Mouse (Mus musculus) cerebellum, postnatal 14 days (tissue): ENCODE data around the gene Myh15.
"Not testable (repeated sequence)": the region's sequence is repeated elsewhere in the genome, so short reads cannot be mapped to it uniquely, and the experiment has no call there.

Experiments
- DNase-seq, 2 experiments: peaks; one replicate each; pipeline ENCODE4 v3.0.0; 2021; ENCODE audit warnings: mixed read lengths in 2 of 2

The Myh15 gene

DNA sequence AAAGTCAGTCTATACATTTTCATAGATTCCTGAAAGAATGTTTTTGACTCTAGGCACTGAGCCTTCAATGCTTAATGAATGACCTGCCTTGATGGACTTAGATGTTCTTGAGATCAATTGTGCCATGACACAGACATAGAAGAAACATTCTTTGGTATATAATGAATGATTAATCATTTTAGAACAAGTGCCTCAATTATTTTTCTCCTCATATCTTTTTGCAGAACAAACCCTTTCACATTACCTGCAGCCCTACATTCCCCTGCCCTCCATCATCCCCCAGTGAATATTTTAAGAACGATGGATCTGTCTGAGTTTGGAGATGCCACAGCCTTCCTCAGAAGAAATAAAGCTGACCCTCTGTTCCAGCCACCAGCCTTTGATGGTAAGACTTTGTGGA is at the start of gene Myh15:
TSS of gene Myh15 (plus strand) at position 301 of the 400 bp plus-strand sequence.
- no peak for DNase-seq

DNA sequence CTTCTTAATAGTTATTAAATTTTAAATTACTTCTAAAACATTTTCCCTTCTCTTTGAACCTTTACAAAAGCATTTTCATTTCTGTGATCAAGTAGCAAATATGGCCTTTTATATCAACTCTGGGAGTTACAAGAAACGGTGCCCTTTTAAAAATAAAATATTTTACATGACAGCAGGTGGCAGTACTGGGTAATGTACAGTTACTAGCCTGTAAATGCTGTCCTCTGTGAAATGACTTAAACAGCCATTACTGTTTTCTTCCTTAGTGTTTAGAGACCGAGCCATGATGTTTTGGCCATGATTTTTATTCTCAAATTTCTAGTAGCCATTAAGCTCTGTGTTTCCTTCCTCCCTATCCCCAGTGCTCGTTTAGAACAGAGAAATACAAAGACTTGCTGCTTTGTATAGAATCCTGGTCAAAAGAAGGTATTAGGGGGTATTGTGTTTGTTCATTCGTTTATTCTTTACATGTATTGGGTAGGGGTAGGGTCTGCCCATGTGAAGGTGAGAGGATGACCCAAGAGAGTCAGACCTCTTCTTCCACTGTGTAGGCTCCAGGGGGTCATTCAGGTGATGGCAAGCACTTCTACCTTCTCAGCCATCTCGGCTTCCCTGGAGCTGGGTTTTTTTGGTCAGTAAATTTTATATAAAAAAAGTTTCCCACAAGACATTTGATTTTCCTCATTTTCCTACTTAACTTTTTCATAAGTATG is 40.5 kb upstream of the Myh15 start:
- peak in 1 of 2 experiments; percentile 13 for DNase-seq

DNA sequence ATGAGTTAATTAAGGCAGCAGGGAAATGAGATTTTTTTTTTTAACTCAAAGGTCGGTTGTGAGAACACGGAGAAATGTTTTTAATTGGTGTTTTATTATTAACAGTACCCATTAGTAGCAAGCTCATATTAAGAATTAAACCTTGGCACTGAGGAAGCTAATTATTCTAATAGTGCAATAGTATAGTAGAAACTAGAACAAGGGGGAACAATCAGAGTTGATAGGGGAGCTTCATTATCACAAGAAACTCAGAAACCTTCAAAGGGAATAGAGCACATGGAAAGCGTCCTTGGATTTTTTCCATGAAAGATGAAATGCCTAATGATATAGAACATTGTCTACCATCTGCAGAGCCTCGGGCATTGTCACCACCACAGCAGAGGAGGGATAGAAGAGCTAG is 21.4 kb upstream of the Myh15 start:
- DNase-seq, result no peak

DNA sequence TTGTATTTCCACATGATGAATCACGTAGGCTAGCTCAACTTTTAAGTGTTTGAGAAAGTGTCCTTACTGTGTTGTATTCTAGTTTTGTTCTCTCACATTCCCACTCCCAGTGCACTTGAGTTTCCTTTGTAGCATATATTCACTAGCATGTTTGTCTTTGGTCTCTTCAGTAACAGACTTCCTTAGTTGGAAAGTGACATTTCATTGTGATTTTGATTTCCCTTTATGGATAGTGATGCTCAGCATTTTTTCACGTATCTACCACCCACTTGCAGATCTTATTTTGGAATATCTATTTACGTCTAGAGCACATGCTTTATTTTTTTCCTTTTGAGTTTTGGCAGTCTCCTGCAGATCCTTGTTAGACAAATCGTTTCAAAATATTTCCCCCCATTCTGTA is 19.5 kb upstream of the Myh15 start:
- DNase-seq, result no peak

DNA sequence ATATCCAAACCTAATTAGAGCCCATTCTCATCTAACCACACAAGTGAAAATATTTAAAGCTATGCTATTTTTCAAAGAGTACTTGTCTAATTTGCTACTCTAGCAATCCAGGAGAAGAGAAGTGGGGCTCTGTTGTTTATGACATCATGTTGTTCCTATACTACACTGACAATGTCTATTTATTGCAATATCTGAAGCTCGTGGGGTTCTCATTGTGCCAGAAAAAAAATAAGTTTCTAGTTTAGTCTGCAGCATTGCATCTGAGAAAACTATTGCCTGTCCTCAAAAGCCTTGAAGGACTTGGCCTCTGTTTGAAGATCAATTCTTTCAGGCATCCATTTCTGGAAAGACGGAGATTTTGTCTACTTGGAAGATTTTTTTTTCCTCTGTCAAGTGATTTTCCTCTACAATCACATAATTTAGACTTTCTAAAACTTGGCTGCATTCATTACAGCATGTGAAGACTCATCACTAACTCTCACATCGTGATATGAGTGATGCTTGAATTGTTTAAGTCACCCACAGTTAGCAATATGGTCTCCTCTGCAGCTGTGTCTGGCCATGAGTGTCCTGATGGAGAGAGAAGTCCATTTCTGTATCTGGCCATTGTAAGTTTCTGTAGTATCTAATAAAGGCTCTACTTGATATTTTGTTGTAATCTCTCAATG is 16.6 kb upstream of the Myh15 start:
- no peak for DNase-seq

DNA sequence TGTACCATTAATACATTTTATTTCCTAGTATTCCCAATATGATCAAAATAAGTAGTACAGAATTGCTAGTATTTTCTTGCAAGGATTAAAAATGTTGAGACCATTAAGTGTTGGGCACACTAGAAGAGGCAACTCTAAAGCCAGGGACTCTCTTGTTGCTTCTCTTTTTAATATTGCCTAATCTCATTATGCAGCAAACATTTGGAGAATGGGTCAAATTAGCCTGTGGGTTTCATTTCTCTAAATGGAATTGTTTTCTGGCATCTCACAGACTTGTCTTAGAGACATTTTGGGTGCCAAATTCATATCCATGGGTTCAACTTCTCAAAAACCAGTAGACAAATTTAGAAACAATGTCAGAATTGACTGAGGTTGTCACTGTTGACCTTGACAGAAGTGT is 8.1 kb upstream of the Myh15 start:
- no peak for DNase-seq

DNA sequence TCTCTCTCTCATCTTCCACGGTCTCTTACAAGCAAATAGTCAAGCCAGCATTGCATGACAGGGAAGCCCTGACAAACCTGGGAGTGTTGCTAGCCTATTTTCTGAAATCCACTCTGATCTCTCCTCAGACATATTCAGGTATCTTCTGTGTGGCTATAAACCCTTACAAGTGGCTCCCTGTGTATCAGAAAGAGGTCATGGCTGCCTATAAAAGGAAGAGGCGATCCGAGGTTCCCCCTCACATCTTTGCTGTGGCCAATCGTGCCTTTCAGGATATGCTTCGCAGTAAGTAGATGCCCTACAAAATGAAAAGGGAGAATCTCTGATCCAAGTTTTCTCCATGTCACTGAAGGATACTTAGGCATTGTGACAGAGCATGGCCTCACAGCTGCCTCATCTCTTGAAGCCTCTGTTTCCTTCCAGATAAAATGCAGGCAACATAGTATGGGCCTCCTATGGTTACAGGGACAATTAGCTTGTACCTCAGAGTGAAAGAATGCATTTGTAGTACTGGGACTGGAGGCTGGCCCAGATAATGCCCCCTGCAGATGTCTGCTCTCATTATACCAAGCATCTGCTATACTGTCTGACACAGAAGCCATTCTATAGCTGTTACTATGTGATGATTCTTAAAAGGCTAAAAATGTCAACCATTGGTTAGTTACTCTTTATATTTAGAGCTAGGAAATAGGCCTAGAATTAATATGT is 12.1 kb downstream of the Myh15 start:
- DNase-seq, result peak; percentile 23 to 32

DNA sequence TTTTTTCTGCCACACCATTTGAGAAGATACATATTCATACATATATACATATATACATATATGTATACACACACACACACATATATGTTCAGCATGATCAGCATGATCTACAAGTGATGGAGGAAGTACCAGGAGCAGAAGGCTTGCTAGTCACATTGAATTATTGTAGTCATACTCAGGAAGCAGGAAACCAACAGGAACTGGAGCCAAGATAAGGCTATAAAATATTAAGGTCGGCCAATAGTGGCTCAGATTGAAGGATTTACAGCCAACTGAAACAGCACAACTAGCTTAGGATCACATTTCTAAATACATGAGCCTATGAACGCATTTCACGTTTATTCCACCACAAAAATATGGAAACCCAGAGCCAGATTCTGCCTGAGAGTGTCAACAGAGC is 14.0 kb downstream of the Myh15 start:
- no peak for DNase-seq

DNA sequence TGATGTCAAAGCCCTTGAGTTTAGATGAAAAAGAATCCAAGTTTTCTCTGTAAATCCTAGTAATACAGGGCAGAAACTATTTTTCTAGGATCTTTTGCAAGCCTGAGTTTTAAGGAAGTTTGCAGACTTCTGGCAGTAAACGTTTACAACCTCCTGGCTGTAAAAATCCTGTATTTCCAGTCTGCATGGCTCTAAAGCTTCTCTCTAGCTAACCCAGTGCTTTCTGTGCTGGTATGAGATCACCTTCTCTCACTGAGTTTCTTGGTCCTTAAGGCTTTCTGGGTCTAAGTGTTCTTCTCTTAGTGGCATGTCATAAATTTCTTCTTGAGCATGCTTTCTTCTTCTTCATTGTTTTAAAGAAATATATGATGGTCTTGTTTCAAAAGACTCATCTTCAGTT is 70.7 kb downstream of the Myh15 start:
- DNase-seq, result no peak

DNA sequence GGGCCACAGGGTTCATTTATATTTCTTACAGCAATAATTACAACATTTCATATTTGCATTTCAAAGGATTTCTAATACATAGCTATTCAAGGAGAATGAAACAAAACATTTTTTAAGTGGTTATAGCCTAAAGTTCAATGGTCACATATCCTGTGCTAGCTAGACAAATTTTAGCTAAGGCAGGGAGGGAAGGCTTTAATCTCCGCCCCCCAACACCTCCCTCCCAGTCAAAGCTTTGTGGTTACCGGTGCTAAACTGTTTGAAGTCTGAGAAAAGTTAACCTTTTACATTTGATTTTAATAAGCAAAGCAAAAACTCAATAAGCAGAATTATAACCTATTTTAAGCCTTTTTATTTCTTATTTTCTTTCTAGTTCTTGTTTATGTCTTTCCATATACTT is 98.9 kb downstream of the Myh15 start:
- DNase-seq, result no peak

DNA sequence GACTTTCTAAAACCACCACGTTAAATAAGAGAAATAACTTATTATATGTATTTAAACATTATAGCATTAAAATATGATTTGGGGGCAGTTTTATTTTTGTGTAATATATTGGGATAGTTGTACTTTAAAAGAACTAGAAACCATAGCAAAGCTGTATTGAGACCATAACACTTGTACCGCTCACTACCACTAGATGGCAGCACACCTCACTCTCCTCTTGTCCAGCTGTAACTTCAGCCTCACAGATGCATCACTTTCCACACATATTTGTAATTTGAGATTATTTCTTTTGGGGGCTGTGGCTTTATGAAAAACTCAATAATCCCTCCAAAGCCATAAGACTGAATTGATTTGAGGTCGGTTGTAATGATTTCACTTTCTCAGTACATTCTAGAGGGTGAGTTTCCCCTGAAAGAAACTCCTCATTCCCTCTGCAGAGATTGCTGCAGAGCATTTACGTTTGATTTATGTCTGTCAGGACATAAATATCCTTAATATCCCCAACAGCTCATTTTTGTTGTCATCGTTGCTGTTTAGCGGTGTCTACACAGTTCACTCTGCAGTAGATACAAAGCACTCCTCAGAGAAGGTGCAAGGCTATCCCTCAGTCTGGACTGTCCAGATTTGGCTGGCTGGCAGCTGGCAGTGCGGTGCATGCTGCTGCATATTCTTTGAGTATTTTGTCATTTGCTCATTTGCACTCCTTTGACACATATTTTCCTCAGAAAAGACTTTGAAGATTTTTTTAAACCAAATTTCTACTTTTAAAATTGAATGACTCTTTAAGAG is 107.3 kb downstream of the Myh15 start:
- peak; percentile 81 to 85 for DNase-seq

DNA sequence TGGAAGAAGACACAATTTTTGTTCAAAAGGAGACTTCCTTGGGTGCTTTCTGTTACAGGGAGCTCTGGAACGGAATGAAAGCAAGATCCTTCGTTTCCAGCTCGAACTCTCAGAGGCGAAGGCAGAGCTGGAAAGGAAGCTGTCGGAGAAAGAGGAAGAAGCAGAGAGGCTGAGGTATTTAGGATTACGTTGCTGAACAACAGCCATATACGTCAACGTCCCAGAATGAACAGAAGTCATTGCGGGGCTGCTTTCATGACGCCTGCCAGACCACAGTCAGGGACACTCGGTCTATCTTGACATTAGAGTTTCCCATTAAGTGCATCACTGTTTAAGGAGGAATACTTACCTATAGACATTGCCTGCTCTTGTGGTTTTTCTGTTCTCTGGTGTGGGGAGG is 108.4 kb downstream of the Myh15 start:
- no peak for DNase-seq

DNA sequence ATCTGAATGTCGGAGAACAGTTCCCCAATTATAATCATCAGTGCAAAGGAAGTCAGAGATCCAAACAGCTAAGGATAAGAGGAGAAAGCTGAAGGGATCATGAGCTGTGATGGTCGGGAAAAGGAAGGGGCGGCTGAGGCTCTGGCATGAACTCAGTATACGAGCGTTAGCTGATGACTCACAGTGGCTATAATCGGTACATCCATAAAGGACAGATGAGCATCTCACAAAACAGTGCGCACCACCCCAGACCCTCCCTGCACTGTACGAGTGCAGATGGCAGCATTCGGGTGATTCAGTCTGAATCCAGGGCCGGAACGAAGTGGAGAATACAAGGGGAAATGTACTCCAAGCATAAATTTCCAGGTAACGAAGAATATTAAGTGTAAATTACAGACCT is 110.0 kb downstream of the Myh15 start:
- no peak for DNase-seq

DNA sequence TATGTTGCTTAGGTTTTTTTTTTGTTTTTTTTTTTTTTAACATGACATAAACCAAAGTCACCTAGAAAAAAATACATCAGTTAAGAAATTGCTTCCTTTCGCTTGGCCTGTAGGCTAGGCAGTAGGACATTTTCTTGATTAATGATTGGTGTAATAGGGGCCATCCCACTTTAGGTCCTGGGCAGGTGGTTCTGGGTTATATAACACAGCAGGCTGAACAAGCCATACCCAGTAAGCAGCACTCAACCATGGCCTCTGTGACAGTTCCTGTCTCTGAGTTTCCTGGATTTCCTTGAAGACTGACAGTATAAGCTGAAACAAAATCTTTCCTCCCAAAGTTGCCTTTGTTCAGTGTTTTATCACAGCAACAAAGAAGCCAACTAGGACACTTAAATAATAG is 117.8 kb downstream of the Myh15 start:
- no peak for DNase-seq

DNA sequence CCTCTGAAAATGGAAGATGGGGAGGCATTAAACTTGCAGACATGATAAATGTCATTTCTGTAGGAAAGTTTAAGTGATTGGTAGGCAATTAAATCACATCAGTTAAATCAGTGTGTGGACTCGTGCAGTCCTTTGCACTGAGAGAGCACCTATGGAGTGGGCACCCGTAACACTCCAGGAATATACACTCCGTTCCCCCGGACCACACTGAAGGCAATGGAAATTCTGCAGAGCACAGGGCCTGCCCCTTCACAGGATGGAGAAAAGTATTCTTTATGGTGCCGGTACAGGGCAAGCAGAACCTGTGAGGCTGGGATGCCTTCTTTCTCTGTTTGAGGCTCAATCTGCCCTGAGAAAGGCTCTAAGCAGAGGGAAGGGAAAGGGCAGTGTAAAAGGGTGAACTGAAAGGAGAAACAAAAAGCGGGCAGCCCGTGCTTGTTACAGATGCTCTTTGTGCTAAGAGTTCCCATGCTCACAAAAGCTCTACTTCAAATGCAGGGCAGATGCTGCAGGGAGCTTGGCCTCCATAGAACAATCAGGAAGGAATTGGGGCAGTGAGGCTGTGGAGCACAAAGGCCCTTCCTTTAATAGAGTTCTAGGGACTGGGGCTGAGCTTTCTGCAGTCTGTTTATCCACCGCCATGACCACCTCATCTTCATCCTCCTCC is 118.6 kb downstream of the Myh15 start:
- DNase-seq, result no peak

DNA sequence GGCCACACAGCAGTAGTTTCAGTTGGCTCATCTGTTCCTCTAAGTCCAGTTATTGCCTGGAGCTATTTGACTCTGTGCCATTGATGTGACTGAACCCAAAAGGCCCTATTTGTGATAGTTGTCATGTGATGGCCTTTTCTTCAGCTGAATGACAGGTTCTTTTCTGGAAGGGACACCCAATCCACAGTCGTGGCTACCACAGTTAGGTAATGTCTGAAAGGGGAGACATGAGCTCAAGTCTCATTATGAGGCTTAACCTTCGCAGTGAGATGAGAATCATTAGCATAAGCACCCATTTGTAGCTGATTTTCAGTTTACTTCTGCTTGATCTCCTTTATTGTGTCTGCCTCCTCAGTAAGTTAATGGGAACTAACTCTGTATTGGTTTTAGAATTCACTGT is 136.2 kb downstream of the Myh15 start:
- no peak for DNase-seq

DNA sequence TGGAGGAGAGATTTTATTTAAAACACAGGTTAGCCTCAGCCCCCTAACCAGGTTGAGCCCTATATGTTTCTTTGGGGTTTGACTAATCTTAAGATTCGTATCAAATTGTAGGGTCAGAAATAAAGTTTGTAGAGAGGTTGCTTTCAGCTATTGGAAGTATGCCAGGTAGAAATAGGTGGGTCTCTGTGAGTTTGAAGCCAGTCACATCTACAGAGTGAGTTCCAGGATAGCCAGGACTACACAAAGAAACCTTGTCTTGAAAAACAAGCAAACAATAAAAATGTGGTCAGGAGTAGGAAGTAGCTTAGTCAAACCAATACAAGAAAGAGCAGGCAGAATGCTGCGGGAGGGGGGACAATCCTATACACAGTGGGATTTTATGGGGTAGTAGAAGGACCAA is 136.7 kb downstream of the Myh15 start:
- no peak for DNase-seq

DNA sequence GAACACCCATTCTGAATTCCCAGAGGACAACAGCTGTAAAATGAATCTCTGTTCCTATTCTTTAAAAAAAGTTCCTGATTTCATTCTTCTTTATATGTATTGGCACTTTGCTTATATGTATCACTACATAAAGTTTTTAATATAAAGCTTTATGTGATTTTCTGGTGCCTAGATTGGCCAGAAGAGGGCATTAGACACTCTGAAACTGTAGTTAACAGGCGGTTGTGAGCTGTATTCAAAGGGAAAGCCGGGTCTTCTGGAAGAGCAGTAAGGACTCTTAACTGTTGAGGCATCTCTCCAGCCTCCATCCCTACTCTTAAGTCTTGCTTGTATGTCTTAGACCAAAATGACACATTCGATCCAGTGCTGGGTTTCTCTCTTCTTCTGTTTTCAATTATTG is 139.0 kb downstream of the Myh15 start:
- no peak for DNase-seq

DNA sequence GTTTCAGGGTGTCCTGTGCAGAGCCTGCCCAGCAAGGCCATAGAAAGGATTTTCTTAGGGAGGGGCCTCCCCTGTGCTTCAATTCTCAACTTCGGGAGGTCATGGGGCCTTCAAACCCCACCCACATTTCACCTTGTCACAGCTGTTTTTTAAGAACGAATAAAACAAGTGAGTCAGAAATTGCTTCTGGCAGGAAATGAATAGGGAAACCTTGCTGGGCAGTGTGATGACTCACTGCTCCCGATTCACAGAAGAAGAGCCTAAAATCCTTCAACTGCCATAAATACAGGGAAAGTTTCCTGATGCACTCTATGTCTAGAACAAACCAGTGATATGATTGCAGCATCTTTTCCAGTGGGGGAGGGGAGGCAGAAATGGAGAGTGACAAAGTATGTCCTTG is 140.7 kb downstream of the Myh15 start:
- no peak for DNase-seq

DNA sequence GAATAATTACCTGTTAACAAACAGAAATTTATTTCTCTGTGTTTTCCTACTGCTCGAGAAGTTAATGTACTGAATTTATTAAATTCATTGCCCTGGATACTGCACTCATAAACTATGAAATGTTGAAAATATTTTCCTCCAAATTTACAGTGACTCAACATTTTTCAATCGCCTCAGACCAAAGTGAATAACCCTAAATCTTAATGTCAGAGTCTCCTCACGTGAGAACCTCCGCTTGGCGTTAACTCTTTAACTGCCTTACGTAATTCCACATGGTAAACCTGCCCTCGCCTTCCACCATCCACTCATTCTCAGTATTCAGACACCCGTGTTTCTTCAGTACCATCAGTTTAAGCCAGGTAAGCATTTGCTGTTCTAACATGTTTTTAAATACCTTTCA is 166.4 kb downstream of the Myh15 start:
- no peak for DNase-seq

DNA sequence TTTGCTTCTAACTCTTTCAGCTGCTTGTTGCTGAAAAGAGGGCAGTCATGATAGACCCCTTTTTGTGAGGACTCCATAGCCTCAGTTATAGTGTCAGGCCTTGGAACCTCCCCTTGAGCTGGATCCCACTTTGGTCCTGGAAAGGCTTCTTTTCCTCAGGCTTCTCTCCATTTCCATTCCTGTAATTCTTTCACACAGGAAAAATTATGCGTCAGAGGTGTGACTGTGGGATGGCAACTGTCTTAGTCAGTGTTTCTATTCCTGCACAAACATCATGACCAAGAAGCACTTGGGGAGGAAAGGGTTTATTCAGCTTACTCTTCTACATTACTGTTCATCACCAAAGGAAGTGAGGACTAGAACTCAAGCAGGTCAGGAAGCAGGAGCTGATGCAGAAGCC is 186.2 kb downstream of the Myh15 start:
- DNase-seq, result not testable (repeated sequence)
